Mouse (Mus musculus) hindbrain, embryonic 12.5 days (tissue): ENCODE measurements around the gene Fam126b. TPM values are rescaled to one million over a fixed set of nuclear protein-coding genes. Genes with fewer than 3 reads are reported as not detected.

ENCODE experiments used
- polyA plus RNA-seq: library from polyadenylated mRNA; unstranded; fragments of >200 nt; fragmentation: Nextera tagmentation; extraction: Ambion mirVana; gene quantifications from 2 replicates; pipeline ENCODE4 v1.2.1, GENCODE M21; 2016

Gene Fam126b
- polyA plus RNA-seq, 1 experiment from 2014 or later = 8.8 TPM

Other genes starting within 250 kb of the Fam126b start
- gene Bzw1, start 193.4 kb downstream of the Fam126b start, polyA plus RNA-seq = 436 and 455 TPM in 2 replicates
- 182 and 205 TPM in 2 replicates for gene Clk1, start 162.3 kb downstream of the Fam126b start, polyA plus RNA-seq
- 48.9 and 51.7 TPM in 2 replicates for gene Nif3l1, start 141.2 kb downstream of the Fam126b start, polyA plus RNA-seq
- 43.9 and 48.2 TPM in 2 replicates for gene Ppil3, start 140.8 kb downstream of the Fam126b start, polyA plus RNA-seq
- gene Orc2, start 81.2 kb downstream of the Fam126b start, polyA plus RNA-seq = 34.0 and 34.4 TPM in 2 replicates
- 153 and 161 TPM in 2 replicates for gene Ndufb3, start 61 bp upstream of the Fam126b start, polyA plus RNA-seq
- gene Als2cr12, start 109.7 kb upstream of the Fam126b start, polyA plus RNA-seq = 0.13 TPM in 1 of 2 replicates, not detected in the other
- 22.6 and 23.5 TPM in 2 replicates for gene Cflar, start 125.2 kb upstream of the Fam126b start, polyA plus RNA-seq
- gene Casp8, start 209.1 kb upstream of the Fam126b start, polyA plus RNA-seq = 16.5 and 19.7 TPM in 2 replicates